Mouse (Mus musculus) urinary bladder, adult 18-20 months (tissue): ENCODE data around the gene Nadk2.
A peak's percentile ranks its signal among the peaks of the same experiment; 100 is the strongest.

Experiments
- DNase-seq, 2 experiments: peaks; one replicate each; pipeline ENCODE4 v3.0.0; 2022; ENCODE audit warnings: low spot score in 2 of 2, mixed read lengths in 2 of 2

Gene Nadk2

DNA sequence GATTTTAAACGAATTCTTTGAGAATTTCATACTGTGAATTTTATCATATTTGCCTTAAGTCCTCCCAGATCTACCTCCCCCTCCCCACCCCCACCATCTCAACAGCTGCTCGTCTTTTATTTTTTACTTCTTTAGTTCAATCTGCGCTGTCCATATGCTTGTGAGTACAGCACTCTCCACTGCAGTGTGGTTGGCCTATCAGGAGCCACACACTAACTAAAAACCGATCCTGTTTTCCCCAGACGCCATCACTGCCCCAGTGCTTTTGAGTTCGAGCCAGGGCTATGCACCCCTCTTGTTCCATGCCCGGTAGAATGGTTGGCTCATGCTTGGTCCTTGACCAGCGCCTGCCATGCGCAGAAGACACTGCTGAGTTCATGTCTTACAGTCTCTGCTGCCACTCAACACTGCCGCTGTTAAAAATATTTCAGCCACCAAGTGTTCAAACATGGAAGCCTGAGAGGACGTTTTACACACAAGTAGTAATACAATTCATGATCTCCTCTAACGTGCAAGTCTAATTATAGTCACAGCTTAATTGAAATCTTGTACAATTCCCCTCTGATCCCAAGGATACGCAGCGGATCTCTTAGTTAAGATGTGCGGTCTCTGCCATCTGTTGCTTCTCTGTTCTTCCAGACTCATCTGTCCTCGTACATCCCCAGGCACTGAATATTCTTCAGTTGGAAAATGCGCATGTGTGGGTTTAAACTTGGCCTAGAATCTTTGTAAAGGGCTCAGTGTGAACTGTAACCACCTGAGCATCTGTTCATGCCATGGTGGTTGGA, 17.0 kb downstream of the Nadk2 start:
- no peak for DNase-seq

DNA sequence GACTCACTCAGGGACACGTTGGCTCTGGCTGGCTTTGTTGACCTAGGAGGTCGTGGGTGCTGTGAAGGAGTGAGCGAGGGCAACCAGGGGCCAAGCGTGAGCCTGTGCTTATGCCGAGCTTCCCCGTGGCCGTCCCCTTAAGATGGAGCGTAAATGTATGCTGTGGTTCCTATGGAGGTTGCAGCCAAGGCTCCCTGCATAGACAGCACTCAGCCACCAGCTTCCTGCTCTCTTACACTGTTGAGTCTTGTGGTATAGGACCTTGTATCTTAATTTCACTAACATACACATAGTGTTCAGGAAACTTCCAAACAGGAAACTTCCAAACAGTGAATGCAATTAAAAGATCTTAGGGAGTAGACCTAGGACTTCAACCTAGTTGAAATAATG, 17.6 kb downstream of the Nadk2 start:
- no peak for DNase-seq

DNA sequence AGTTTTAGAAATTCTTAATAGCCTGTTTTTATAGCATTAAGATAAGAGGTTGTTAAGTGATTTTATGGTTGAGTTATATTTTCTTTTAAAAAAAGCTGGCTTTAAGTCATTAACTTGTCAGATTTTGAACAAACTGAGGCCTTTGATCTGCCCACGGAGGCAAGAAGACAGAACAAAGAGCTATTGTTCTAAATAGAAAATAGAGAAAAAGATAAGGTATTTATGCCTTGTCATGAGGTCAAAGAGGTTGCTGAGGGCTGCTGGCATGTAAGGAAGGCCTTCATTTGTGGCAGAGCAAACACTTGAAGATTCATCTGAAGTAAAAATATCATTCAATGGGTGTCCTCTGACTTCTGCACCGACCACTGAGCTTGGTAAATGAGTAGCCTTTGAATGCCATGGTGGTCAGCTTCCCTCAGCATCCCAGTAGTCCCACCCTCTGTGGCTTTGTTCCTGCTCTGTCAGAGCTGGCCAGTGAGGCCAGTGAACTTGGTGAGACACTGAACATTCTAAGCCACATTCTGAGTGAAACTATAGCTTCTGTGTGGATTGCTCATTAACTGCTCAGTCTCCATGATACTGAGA, 18.2 kb downstream of the Nadk2 start:
- DNase-seq: no peak

DNA sequence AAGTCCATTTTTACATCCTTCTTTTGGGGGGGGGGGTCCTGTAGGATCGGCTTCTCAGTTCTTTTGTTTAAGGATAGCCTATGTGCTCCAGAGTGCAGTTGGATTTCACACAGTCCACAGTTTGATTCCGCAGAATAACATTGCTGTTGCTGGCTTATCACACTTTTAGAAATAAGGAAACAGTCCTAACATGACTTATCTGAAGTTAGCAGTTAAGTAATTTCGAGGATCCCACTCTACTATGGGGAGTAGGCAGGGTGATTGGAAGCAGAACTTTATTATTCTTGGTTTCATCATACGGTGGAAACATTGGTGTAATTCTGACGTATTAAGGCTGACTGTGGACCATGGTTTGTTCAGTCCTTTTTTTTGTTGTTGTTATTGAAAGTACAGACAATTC, 19.6 kb downstream of the Nadk2 start:
- DNase-seq: no peak

DNA sequence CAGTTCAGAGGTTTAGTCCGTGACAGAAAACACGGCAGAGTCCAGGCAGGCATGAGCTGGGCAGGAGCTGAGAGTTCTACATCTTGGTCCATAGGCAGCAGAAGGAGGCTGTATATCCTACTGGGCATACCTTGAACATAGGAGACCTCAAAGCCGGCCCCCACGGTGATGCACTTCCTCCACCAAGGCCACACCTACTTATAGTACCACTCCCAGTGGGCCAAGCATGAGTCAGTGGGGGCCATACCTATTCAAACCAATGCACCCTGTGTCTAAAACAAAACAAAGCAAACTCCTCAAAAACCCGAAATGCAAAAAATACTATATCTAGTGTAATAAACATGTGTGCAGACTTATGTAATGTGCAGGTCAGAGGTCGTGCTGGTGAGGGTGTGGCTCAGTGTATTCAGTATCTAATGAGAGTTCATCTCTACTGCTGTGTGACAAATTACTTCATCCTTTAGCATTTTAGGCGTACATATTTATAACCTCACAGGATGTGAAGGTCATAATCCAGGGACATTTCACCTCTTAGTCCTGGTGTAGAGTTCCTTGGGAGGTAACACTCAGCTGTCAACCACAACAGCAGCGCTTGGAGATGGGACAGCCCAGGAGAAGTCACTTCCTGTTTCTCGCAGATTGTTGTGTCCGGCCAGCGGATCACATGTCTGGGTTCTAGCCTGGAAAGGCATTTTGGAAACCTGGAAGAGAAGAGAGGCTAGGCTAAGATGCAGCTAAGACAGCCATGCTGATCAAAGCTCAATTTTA, 22.7 kb downstream of the Nadk2 start:
- no peak for DNase-seq

DNA sequence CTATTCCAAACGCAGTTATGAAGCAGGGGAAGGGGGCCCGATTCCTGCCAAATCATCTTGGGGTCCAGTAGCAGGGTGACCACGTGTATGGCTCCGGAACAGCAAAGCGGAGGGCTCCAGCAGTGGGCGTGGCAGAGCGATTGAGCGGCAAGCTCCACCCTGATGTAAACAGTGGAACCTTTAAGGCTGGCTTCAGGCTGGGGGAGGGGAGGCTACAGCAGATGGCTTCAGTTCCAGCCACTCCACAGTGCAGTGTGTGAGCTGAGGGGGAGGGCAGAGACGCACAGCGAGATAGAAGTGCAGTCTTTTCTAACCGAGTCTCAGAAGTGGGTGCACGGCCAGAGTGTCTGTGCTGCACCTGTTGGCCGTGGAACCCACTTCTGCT, 23.3 kb downstream of the Nadk2 start:
- no peak for DNase-seq

DNA sequence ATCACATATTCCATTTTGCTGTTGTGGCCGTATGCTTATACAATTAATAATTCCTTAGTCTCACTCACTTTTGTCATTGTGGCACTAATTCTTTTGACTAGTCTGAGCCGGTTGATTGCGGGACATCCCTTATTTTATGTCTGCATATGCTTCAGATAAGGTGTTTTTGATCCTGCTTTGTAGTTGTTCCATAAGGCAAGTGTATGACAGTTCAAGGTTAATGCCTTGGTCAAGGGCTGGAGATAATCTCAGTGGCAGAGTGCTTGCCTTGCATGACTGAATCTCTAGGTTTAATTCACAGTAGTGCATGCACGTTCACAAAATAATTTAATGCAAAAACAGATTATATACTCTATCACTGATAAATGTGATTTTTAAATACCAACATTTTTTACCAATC, 25.8 kb downstream of the Nadk2 start:
- no peak for DNase-seq

DNA sequence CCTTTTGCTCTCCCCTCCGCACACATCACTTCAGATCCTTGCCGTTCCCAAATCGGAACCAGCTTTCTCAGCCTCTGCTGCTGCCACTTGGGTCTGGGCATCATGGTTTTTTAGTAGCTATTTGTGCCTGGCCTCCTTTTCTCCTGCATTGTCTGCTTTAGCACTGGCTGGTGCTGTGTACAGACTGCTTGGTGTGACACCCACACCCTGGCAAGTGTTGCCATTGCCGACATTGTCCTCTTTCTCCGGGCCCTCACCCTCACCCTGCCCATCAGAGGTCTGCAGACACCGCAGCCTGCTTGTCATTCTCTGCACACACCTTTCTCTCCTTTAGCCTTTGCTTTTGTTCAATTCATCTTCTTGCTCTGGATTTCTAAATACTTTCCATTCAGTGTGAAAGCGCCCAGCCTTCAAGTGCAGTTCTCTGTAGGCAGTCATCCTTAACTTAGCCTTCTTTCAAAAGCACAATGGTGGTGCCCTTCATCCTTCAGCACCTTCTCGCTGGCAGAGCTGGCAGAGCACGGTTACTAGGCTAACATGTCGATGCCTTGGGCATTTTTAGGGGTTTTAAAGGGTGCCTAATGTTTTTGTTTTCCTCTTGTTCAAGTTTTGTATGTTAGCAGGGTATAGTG, 29.5 kb downstream of the Nadk2 start:
- no peak for DNase-seq

DNA sequence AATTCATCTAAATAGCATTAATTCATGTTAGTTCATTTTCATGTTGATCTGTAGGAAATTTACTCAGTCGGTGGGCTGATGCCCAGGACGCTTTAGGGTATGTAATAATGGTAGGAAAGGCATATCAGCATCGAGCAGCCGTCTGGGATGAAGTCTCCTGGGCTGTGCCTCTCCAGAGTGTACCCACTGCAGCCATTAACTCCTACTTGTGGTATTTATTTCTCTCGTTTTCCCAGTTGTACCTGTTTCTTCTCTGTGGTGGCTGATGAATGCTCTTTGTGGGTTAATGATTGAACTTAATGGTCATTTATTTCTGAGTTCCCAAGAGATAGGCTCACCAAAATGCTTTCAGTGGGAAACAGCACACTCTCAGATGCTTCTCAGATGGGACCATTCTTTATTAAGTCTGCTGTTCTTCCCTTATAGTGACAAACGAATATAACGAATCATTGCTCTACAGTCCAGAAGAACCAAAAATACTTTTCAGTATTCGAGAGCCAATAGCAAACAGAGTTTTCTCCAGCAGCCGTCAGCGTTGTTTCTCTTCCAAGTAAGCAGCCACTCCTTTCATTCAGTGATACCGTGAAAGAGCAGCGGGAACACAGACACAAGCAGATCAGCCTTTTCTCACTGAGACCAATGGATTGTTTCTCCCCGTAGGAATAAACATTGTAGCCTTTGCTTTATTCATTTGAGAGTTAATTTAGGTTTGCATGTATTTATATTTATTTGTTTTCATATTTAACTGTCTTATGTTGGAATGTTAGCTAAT, 35.4 kb downstream of the Nadk2 start:
- no peak for DNase-seq

DNA sequence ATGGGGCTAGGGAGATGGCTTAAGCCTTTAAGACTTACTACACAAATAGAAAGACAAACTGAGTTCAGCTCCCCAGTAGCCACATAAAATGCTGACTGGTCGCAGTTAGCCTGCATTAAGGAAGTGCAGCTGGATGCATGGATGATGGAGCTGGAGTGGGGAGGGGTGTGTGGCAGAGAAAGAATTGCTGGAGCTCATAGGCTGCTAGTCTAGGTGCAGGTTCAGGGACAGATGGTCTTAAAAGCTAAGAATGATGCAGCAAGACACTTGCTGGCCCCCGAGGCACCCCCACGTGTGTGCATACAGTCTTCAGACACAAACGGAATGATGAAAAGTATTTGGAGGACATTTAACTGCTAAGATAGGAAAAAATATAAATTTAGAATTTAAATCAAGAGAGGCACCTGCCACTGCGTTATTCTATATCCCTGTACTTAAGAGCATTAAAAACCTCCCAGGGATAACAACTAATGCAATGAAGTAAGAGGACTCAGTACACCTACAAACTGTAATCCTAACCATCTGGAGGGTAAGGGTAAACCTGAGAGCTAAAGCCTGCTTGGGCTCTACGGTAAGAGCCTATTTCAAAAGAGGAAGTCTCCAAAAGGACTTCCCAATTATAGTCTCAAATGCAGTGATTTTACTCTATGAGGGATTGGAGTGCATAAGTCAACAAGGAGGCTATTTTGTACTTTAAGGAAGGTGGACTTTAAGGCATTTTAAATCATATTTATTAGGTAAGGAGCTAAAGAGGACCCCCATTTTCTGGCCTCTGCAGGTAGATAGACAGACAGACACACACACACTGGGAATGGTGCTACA, 39.7 kb downstream of the Nadk2 start:
- DNase-seq: no peak

DNA sequence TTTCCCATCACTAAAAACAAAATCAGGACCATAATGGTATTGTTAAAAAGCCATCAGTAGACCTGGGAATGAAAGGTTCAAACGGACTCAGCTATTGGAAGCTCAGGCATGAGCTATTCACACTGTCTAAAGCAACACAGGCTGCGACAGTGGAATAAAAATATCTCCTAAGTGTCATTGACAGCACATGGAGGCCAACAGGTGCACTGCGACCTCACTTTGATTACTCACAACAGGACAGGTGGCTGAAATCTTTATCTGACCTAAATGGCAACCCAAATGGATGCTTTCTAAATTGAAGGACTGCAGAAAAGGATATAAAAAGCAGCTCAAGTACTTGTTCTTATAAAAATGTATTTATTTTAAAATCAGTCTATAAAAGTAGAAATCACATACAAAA, 40.6 kb downstream of the Nadk2 start:
- no peak for DNase-seq

DNA sequence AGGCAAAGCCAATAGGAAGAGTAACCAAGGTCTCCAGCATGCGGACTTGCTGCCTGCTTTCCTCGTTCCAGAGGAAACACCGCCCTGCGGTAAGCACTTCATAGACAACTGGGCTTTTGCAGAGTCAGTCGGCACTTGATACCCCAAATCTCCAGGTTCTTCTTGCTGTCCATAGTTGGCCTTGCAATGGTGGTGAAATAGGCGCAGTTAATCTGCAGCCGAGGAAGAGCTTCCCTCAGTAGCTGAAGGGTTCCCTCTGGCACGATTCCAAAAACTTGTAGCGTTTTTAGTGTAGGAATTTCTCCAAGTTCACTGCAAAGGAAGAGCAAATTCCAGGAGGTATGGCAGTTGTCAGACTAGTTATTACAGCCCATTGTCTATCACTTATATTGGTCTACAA, 42.5 kb downstream of the Nadk2 start:
- DNase-seq: no peak

DNA sequence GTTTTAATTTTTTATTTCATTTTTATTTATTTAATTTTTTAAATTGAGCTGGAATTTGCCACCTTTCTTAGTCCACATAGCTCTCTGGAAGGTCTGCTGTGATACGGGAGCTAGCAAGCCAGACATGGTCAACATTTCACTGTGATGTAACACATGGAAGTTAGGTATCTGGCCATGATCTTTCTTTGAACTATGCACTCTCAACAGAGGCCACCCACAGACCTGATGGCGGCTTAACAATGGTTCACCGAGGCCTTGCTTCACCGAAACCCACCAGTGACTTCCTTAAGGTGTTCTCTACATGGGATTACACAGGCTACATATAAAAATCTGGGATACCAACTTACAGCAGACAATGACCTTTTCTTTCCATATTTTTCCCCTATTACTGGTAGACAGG, 43.1 kb downstream of the Nadk2 start:
- DNase-seq: no peak

DNA sequence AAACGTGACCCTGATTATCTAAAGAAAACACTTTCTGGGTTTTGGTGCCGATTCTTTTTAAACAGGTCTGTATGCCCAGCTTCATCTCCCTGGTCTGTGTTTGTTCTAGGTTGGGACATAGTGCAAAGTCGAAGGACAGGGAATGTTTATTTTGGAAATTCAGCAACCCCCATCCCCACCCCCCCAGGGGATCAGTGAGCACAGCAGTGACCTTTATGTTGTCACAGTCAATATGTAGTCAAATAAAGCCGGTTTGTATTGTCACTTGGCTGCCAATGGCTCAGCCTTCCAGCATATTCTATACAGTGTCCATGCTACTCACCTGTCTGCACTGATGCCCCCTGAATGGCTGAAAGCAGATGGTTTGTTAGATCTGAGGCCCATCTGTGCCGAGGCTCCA, 43.5 kb downstream of the Nadk2 start:
- no peak for DNase-seq

DNA sequence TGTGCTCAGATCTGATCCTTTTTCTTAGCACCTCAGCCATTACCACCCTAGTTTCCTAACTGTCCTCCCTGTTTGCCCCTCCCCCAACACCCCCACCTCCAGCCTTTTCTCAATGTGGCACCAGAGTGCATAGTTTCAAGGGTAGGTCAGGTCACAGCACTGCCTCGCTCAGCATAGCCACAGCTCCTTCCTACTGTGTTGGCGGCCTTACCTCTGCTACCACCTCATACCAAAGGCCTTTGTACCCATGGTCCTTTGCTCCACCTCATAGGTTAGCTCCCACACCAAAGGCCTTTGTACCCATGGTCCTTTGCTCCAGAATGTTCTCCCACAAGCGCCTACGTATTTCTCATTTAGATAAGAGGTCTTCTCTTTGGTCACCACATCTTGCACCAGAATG, 47.8 kb downstream of the Nadk2 start:
- DNase-seq: no peak

DNA sequence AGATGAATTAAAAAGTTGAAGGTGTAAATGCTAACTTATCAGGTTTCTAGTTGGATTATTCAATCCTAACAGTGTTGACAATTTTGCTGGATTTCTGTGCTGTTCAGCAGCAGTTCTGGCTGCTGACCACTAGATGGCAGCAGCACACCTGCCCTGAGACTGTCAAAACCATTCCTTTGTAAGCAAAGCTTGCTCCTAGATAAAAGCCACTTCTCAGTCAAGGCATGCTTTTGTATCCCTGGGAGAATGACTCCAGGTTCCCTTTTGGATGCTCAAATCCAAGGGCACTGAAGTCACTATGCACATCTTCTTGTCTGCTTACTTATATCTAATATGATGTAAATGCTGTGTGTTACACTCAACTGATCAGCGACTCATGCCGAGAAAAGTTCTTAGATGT, 49.0 kb downstream of the Nadk2 start:
- DNase-seq: no peak

DNA sequence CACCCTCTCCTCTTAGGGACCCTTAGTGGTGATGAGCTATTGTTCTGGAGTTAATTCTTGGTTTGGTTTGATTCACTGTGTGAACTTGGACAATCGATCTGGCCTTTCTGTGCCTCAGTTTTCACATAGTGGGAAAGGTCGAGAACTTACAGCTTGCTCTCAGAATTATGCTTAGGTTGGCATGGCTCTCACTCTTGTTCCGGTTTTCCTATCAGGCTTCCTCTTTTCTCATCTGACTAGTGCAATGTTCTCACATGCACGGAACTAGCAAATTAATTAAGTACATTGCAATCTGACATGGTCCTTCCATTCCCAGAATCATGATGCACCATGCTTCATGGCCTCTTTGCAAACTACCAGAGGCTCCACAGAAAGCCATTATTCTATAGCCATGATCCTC, 51.9 kb downstream of the Nadk2 start:
- no peak for DNase-seq

DNA sequence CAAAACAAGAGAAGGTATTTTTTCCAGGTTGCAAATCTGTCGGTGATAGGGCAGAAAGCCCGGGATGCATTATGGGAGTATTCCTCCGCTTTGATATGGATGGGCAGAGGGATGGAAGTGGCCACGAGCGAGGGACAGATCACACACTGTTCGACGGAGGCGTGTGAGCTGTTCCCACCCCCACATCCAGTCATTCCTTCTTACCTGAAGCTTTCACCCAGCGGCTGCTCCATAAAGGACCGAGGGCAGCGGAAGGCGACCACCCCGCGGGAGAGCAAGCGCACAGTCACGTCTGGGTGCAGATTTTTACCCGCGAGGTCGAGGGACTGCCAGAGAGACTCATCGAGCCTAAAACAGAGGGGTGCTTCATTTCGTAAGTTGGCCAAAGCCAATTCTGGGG, 53.8 kb downstream of the Nadk2 start:
- no peak for DNase-seq

DNA sequence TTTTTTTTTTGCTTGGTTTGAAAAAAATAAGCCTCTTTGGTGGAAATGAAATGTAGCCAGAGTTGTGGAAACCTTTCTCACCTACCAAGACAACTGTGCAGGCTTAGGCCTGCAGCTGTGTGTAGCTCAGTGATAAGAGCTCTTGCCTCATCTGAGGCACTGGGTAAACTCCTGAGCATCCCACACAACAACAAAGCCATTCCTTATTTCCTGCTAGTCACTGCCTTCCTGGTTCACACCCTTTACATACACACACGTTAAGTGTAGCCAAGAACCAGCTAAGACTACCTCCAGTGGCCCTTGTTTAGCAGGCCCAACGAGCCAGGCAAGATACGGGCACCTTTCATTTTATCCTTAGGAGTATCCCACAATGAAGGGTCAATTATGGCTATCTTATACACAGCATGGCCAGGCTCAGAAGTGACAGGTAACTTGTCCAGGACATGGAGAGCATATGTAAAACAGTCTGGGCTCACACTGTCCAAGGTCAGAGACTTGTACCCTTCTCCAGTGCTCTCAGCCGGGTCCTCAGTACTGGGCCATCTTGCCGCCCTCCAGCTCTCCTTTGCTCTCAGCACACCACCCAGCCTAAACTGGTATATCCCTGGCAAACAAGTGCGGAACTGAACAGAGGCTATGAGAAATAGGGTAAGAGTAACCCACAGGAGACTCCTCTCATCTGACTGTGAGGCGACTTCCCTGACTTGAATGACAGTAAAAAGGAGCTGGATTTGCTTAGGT, 56.2 kb downstream of the Nadk2 start:
- DNase-seq: peak in 1 of 2 experiments; percentile 35

DNA sequence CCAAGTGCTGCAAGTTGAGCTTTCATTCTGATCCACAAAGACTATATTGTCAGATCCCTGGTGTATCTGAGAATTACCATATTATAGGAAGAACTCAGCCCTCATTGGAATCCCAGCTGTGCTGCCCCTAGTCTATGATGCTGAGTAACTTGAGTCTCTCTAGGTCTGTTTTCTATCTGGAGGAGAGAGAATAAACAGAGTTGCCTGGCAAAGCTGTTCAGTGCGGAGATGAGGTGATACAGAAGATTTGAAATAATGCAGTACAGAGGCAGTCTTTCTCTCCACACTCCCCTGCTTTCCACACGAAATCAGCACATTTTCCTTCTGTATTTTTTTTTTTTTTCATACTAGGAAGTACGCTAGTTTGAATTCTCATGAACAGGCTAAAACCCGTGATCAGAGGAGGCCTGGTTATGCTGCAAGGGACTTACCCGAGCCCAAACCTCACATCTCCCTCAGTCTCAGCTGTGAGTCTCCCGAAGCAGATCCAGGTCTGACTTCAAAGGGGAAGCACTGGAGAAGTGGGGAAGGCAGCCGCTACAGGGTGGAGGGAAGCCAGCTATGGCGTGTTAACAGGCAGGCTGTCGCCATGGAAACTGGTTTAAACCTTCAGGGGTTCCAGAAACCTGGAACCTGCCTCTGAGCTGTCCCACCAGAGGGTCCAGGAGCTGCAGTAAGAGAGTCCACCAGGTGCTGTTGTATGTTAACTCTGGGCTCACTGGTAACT, 59.9 kb downstream of the Nadk2 start:
- DNase-seq: no peak
